Mouse (Mus musculus) heart, embryonic 14.5 days (tissue): ENCODE results near the gene Gpr161. TPM values are rescaled to one million over a fixed set of nuclear protein-coding genes. Genes with fewer than 3 reads are reported as not detected.

ENCODE experiments used
- ATAC-seq: fragments of 200-750 bp; cut with Nextera tagmentation; 2 replicates; pipeline ENCODE4 v1.8.0; 2017; ENCODE audit warnings: low read depth, moderate TSS enrichment; ENCODE audit not compliant: insufficient number of reproducible peaks, insufficient read depth, low FRiP score
- H3K27ac ChIP-seq, 2 experiments: fragments of 200-500 bp in 1 of 2; fragments of 300-500 bp in 1 of 2; sonication (generic) in 1 of 2; replicated peaks in 1 of 2; 2 replicates each; pipeline ENCODE4 v1.5.1; 2012 to 2014; ENCODE audit warnings: low read depth in 2 of 2, low read length in 2 of 2, control low read depth in 1 of 2, mild to moderate bottlenecking in 1 of 2, mixed read lengths in 1 of 2; ENCODE audit not compliant: control insufficient read depth in 1 of 2, insufficient read depth in 1 of 2
- H3K27me3 ChIP-seq: fragments of 300-500 bp; sonication (generic); 2 replicates; pipeline ENCODE4 v1.6.1; 2014; ENCODE audit warnings: mild to moderate bottlenecking, low read length, control low read depth; ENCODE audit not compliant: control insufficient read depth, insufficient read depth
- H3K36me3 ChIP-seq: fragments of 300-500 bp; sonication (generic); 2 replicates; pipeline ENCODE4 v1.6.1; 2014; ENCODE audit warnings: mild to moderate bottlenecking, control low read depth, low read length, mixed read lengths; ENCODE audit not compliant: control insufficient read depth, insufficient read depth
- H3K4me1 ChIP-seq, 2 experiments: fragments of 200-500 bp in 1 of 2; fragments of 300-500 bp in 1 of 2; sonication (generic) in 1 of 2; 2 replicates each; pipeline ENCODE4 v1.6.1; 2012 to 2014; ENCODE audit warnings: low read length in 2 of 2, control low read depth in 1 of 2, mixed read lengths in 1 of 2; ENCODE audit not compliant: control insufficient read depth in 2 of 2, insufficient read depth in 2 of 2
- H3K4me2 ChIP-seq: fragments of 300-500 bp; sonication (generic); 2 replicates; pipeline ENCODE4 v1.6.1; 2014; ENCODE audit warnings: mild to moderate bottlenecking, low read length
- H3K4me3 ChIP-seq, 2 experiments: fragments of 200-500 bp in 1 of 2; fragments of 300-500 bp in 1 of 2; sonication (generic) in 1 of 2; 2 replicates each; pipeline ENCODE4 v1.5.1; 2012 to 2014; ENCODE audit warnings: low read length in 2 of 2, mild to moderate bottlenecking in 2 of 2, control low read depth in 1 of 2, low read depth in 1 of 2, moderate library complexity in 1 of 2; ENCODE audit not compliant: control insufficient read depth in 1 of 2, insufficient read depth in 1 of 2
- H3K9ac ChIP-seq: fragments of 300-500 bp; sonication (generic); 2 replicates; pipeline ENCODE4 v1.6.1; 2014; ENCODE audit warnings: mild to moderate bottlenecking, low read length
- H3K9me3 ChIP-seq: fragments of 300-500 bp; sonication (generic); 2 replicates; pipeline ENCODE4 v1.6.1; 2016; ENCODE audit warnings: low read length, control low read depth; ENCODE audit not compliant: control insufficient read depth
- WGBS: fragments of 180-500 bp; shearing (Covaris S2); extraction: QIAGEN DNeasy Blood & Tissue Kit; methylation state at CpG from one replicate; pipeline ENCODE4 v1.1.7; 2014; 5-methylcytosine and 5-hydroxymethylcytosine counted together
- polyA plus RNA-seq: library from polyadenylated mRNA; unstranded; fragments of >200 nt; fragmentation: Nextera tagmentation; extraction: Ambion mirVana; gene quantifications from 2 replicates; pipeline ENCODE4 v1.2.1, GENCODE M21; 2014

The Gpr161 gene
- polyA plus RNA-seq, 1 experiment from 2014 or later: 1.0 TPM

- H3K9ac ChIP-seq: peak overlapping the region; percentile 82; the same call in 1 of the 2 replicates
These were observed 14.8 kb upstream of the Gpr161 start for GRCm38 (mm10) chr1:165280741-165281140.

GRCm38 (mm10) chr1:165281351-165282221 is 14.0 kb upstream of the Gpr161 start:
- ATAC-seq: peak; percentile 73
- no peaks in the 10 kb centered on the region for H3K27me3 ChIP-seq
- H3K36me3 ChIP-seq: no peaks in the 10 kb centered on the region
- peaks cover 7 to 18% of the 10 kb centered on the region in 2 experiments for H3K4me1 ChIP-seq
- H3K27ac ChIP-seq: peak overlapping the region; percentile 60 to 69
- peak overlapping the region; percentile 82 for H3K9ac ChIP-seq
- peak overlapping the region; percentile 84 for H3K4me2 ChIP-seq
- no peaks in the 10 kb centered on the region for H3K9me3 ChIP-seq
- under 1% methylated on average over 19 of the region's 71 CpGs for WGBS
- H3K4me3 ChIP-seq: peak overlapping the region; percentile 69 to 72

More at GRCm38 (mm10) chr1:165280741-165281140, 14.8 kb upstream of the Gpr161 start:
- 0 out of 4 replicates have a peak overlapping the region, but pooled peaks of 1 of the 2 experiments have one; percentile 69 for H3K27ac ChIP-seq
- no peaks in the 10 kb centered on the region for H3K27me3 ChIP-seq
- no peaks in the 10 kb centered on the region for H3K36me3 ChIP-seq
- 78% methylated on average over 10 of the region's 10 CpGs for WGBS
- H3K9me3 ChIP-seq: no peaks in the 10 kb centered on the region
- peak overlapping the region; percentile 84 for H3K4me2 ChIP-seq
- H3K4me1 ChIP-seq: peaks cover 7 to 18% of the 10 kb centered on the region in 2 experiments
- H3K4me3 ChIP-seq: peak overlapping the region in 1 of 2 experiments; percentile 69; a peak in 2 of 4 replicates
- ATAC-seq: no peak

GRCm38 (mm10) chr1:165282222-165282966 is 13.2 kb upstream of the Gpr161 start:
- Histone ChIP-seq H3K36me3 (no peaks in the 10 kb centered on the region), H3K4me3 (peak overlapping the region; percentile 69 to 72), H3K4me1 (peaks cover 7 to 18% of the 10 kb centered on the region in 2 experiments), H3K9me3 (no peaks in the 10 kb centered on the region), H3K27me3 (no peaks in the 10 kb centered on the region), H3K4me2 (peak overlapping the region; percentile 84), H3K27ac (peak overlapping the region in 1 of 2 experiments; percentile 69; a peak in 3 of 4 replicates), H3K9ac (peak overlapping the region; percentile 82)
- peak; percentile 49; the same call in 1 of the 2 replicates for ATAC-seq
- 2% methylated on average over 35 of the region's 35 CpGs for WGBS

GRCm38 (mm10) chr1:165282967-165283345 is 12.6 kb upstream of the Gpr161 start:
- Histone ChIP-seq H3K27ac (no peak overlapping the region), H3K9me3 (no peaks in the 10 kb centered on the region), H3K36me3 (no peaks in the 10 kb centered on the region), H3K4me1 (peaks cover 7 to 18% of the 10 kb centered on the region in 2 experiments), H3K4me3 (peak overlapping the region; percentile 69 to 72), H3K9ac (peak overlapping the region; percentile 82; the same call in 1 of the 2 replicates), H3K27me3 (no peaks in the 10 kb centered on the region), H3K4me2 (peak overlapping the region; percentile 84)
- WGBS: 18% methylated on average over 7 of the region's 7 CpGs
- no peak for ATAC-seq

- no peaks in the 10 kb centered on the region for H3K36me3 ChIP-seq
- peaks cover 7 to 18% of the 10 kb centered on the region in 2 experiments for H3K4me1 ChIP-seq
- no peak overlapping the region for H3K4me2 ChIP-seq
- H3K9ac ChIP-seq: no peak overlapping the region
- no peak overlapping the region for H3K27ac ChIP-seq
- no peak overlapping the region for H3K4me3 ChIP-seq
- no peak for ATAC-seq
- H3K27me3 ChIP-seq: no peaks in the 10 kb centered on the region
- H3K9me3 ChIP-seq: no peaks in the 10 kb centered on the region
- WGBS: 75% methylated on average over 7 of the region's 7 CpGs
These were observed 11.5 kb upstream of the Gpr161 start for GRCm38 (mm10) chr1:165284096-165284495.

GRCm38 (mm10) chr1:165288165-165288564 is 7.4 kb upstream of the Gpr161 start:
- Histone ChIP-seq H3K9me3 (no peaks in the 10 kb centered on the region), H3K4me2 (no peak overlapping the region), H3K4me1 (peaks cover 3 to 5% of the 10 kb centered on the region in 2 experiments), H3K36me3 (no peaks in the 10 kb centered on the region), H3K27me3 (no peaks in the 10 kb centered on the region), H3K27ac (no peak overlapping the region), H3K9ac (no peak overlapping the region), H3K4me3 (no peak overlapping the region)
- ATAC-seq: no peak
- WGBS: 82% methylated on average over 9 of the region's 9 CpGs

- no peak for ATAC-seq
- 83% methylated on average over 4 of the region's 4 CpGs for WGBS
- no peaks in the 10 kb centered on the region for H3K27me3 ChIP-seq
These were observed 5.8 kb upstream of the Gpr161 start for GRCm38 (mm10) chr1:165289831-165290230.

More at GRCm38 (mm10) chr1:165289831-165290230, 5.8 kb upstream of the Gpr161 start:
- Histone ChIP-seq H3K9me3 (no peaks in the 10 kb centered on the region), H3K4me1 (no peaks in the 10 kb centered on the region), H3K9ac (no peak overlapping the region), H3K36me3 (0 out of 2 replicates have a peak, but pooled peaks cover 2% of the 10 kb centered on the region), H3K4me3 (no peak overlapping the region), H3K27ac (no peak overlapping the region), H3K4me2 (no peak overlapping the region)
